Mouse (Mus musculus) granulocyte monocyte progenitor cell, adult 5-6 weeks (primary cell): ENCODE results near the gene Cyb5r4. TPM values are rescaled to one million over a fixed set of nuclear protein-coding genes. Genes with fewer than 3 reads are reported as not detected.
"Not testable (repeated sequence)": the region's sequence is repeated elsewhere in the genome, so short reads cannot be mapped to it uniquely, and the experiment has no call there.

ENCODE experiments used
- ATAC-seq: replicated peaks from 2 replicates; pipeline ENCODE4 v1.8.0; 2016; ENCODE audit warnings: mild to moderate bottlenecking, moderate TSS enrichment, inconsistent platforms; ENCODE audit not compliant: poor library complexity, severe bottlenecking
- total RNA-seq, 2 experiments: library from RNA; stranded (forward) in 1 of 2; stranded (reverse) in 1 of 2; fragments of 200-712, 200-1000 nt in 1 of 2; fragments of >200 nt in 1 of 2; fragmentation: Nextera tagmentation in 1 of 2; gene quantifications; 2 replicates each; pipeline ENCODE4 v1.2.3; 2014 to 2017

The Cyb5r4 gene
- total RNA-seq, 2 experiments from 2014 or later: 97.9 to 101 TPM

- ATAC-seq: peak; percentile 33; the same call in 1 of the 2 replicates
Observed at GRCm38 (mm10) chr9:87015938-87016294, 5.9 kb upstream of the Cyb5r4 start.

- ATAC-seq: peak; percentile 59
Observed at GRCm38 (mm10) chr9:87025764-87026163, 4.0 kb downstream of the Cyb5r4 start.

DNA sequence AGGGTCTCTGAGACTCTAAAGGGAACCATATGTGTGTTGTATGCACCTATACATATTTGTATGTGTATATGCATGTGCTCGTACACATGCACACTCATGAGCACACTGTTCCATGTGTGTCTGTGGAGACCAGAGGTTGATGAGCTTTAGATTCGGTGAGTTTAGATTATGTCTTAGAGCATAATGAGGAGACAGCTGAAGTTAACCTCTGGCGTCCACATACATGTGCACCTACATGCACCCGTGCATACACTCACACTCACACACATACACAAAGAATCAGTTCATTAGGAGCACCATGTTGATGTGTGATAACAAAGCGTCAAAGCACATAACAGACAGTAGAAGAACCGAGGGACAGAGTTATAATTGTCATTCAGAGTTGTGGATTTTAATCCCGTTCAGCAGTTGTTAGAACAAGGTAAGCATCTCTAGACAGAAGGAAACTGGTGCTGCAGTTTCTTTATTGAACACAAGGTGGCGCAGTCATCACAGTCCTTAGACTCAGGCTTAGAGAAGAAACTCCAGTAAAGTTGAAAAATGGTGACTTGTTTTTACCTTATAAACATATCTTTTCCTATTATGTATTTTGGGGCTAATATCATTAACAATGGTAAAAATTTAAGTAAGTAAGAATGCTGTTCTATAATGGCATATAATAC lies 5.7 kb downstream of the Cyb5r4 start:
- ATAC-seq: peak; percentile 64

DNA sequence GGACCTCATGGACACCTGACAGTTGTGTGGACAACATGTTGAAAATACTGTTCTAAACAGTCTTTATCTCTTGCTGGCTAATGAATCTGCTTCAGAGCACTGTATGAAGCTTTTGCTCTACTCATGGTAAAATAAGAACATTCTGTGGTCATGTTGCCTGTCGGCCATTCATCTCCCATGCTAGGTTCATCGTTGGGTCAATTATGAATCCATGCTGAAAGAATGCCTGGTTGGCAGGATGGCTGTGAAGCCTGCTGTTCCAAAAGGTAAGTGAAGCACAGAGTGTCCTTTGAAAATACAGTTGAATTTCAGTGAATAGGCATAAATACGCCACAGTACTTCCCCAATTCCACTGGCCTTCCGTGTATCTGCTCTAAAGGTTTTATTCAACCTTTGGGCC lies 10.4 kb downstream of the Cyb5r4 start:
- no peak for ATAC-seq

GRCm38 (mm10) chr9:87034831-87035580 lies 13.2 kb downstream of the Cyb5r4 start:
- no peak for ATAC-seq

DNA sequence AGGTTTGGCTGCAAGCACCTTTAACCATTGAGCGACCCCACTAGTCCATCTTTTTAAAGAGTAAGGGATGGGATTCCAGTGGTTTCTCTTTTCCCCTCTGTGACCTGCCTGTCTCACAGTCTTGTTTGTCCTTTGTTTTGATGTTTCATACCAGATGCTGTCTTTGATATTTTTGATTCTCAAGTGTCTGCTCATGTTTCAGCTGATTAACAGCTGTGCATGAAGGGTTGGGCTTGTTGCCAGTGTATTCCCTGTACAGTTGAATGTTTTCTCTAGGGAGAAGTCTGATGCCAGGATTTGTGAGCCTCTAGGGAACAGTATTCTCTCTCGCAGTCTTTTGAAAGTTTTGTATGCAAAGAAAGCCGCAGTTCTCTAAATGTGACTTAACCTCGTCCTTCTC lies 27.6 kb downstream of the Cyb5r4 start:
- no peak for ATAC-seq

- no peak for ATAC-seq
Observed at GRCm38 (mm10) chr9:87055547-87056235, 33.9 kb downstream of the Cyb5r4 start.

GRCm38 (mm10) chr9:87062337-87062736 lies 40.5 kb downstream of the Cyb5r4 start:
- no peak for ATAC-seq

DNA sequence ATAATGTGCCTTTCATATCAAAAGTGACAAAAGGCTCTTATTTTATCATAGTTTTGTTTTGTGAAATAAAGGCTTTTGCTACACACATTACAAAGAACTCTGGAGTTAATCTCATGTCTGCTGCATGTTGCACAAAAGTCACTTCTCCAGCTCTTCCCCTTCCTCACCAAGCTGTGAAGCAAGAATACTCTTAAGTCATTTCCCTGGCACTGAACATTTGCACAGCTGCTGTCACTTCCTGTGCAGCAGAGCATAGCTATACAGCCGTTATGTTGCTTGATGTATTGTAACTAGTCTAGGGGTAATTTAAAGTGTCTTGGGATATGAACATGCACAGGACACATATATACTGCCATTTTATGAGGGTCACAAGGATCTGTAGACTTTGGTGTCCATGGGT lies 46.3 kb downstream of the Cyb5r4 start:
- ATAC-seq: peak; percentile 89

- ATAC-seq: not testable (repeated sequence)
Observed at GRCm38 (mm10) chr9:87071566-87071965, 49.8 kb downstream of the Cyb5r4 start.

DNA sequence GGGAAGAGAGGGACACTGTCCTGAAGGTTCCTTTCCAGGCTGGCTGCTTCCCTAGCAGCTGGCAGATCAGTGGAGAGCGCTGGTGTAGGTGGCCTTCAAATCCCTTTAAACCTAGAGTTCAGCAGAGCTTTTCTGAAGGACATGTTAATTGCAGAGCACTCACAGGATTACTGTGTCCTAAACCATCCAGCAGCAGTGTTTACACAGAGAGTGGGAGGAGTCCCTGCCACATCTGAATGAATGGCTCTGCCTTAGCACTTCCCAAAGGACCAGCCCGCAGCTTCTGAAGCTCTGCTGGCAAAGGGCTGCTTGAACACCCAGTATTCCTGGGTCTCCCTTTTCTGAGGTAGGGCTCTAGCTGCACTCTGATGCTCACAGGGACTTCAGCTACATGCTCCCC lies 56.1 kb downstream of the Cyb5r4 start:
- ATAC-seq: no peak

DNA sequence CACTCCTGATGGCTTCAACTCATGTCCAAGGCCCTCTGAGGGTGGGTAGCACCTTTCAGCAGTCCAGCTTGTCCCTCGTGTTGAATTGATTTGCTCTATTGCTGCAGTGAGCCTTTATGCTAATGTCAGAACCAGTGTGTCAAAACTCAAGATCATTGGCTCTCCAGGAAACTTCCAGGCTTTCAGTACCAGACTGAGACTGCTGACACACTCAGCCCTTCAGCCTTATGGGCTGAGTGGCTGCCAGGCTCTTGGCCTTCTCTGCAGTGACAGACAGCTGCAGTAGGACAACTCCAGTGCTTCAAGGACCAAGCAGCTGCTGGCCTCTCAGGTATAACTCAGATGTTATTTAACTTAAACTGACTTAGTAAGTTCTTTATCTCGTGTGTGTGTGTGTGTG lies 57.7 kb downstream of the Cyb5r4 start:
- no peak for ATAC-seq

DNA sequence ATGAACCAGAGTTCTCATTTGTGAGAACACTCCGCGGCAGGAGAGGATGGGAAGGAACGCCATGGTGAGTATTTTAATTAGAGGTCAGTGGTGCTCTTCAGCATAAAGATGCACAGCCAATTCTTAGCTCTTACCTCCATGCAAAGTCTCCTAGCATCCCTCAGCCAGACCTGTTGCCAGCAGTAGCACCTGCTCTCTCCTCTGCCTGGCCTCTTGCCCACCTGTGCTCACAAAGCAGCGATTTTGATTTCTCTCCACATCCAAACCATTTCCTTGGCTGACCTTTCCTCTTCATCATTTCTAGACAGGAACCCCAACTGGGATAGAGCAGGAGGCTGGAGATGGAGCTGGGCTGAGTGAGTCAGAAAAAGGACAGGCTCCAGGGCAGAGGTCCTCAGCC lies 65.2 kb downstream of the Cyb5r4 start:
- ATAC-seq: no peak

GRCm38 (mm10) chr9:87097989-87098388 lies 76.2 kb downstream of the Cyb5r4 start:
- ATAC-seq: peak; percentile 53

DNA sequence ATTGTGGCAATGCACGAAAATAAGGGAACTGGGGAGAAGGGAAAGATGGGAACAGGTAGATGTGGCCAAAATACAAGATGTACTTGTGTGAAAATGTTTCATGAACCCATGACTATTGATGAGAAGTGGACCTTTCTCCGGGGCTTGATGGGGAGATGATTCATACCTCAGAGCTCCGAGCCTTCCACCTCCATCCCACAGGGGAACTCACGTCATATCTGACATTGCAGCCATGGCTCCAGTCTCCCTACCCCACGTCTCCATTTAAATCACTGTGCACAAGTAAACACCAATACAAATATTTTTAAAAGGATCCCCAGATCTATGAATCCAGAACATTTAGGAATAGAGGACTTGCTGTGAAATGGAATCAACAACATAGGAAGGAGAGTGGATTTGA lies 93.2 kb downstream of the Cyb5r4 start:
- no peak for ATAC-seq

DNA sequence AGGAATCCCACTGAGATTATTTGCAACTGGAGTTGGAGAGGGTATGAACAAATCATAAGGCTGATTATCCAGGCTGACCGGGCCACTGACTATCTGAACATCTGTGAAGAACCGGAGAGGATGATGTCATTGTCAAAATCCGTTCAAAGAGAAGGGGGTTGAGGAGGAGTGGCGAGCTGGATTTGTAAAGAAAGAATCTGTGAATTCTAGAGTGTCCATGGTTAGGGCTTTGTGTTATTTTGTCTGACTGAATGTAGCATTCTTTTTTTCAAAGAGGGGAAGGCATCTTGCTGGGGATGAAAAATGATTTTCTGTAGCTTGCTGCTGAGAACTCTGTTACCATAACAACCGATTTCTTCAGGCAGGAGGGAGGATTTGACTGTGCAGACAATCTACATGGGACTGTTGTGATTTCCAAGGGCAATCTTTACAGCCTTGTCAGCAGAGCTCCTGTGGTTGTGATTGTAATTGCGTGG lies 93.7 kb downstream of the Cyb5r4 start:
- no peak for ATAC-seq

DNA sequence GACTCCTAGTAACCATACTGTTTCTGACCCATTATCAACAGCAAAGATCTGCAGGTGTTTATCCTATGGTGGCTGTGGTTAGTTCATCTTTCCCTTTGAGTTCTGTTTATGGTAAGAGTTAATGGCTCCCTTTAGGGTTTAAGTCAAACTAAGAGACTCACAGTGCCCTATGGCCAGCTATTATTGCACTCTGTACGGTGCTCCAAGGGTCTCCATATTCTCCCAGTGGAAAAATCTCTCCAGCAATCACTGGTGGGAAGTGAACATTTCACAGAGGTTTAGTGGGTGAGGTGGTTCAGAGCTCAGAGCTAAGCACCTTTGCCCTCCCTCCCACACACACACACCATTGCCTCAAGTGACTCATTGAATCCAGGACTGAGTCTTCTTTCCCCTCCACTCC lies 94.2 kb downstream of the Cyb5r4 start:
- no peak for ATAC-seq

DNA sequence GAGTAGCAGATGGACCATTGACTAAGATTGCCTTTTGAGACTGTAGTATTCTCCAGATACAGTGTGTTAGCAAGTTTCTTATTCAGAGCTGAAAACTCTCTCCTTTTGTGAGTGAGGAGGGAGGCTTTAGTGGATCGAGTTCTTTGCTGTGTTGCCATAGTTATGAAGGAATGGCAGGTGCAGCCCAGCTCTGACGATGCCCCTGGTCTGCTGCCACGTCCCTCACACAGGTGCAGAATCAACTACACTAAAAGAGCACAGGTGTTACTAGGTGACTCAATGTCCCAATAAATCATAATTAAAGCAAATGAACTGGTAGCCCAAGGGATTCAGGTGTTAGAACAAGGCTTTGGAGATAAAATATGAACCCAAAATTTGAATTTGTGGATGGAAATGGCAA lies 97.2 kb downstream of the Cyb5r4 start:
- ATAC-seq: no peak

DNA sequence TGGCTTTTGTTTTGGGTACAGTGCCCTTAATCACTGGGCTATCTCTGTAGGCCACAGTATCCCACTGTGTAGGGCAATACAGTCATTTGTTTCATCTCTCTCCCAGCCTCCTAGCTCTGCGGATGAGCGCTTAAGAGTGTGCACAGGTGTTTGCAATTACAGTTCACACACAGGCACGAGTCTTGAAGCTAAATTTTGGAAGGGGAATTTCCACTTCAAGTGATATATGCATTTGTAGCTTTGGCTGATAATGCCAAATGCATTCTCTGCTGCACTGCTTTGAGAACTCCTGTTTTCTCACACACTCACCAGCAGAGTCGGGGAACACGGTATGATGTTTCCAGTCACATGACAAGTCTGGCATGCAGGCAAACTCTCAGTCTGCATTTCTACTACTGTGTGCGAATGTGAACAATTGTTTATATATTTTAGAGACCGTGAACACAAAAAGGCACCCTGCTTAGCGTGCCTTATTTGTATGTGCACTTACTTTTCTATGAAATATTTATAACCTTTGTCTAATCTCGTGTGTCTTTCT lies 100.2 kb downstream of the Cyb5r4 start:
- ATAC-seq: no peak

GRCm38 (mm10) chr9:87127046-87127445 lies 105.2 kb downstream of the Cyb5r4 start:
- peak; percentile 63 for ATAC-seq
